Mouse (Mus musculus): ENCODE measurements around the gene Mcm9.

- TF ChIP-seq CTCF (IDR thresholded peaks at IDR 0.05; ENCODE audit: extremely low read depth, insufficient read depth, insufficient read length, insufficient replicate concordance) (no peak), POLR2A (IDR thresholded peaks at IDR 0.05; ENCODE audit: low read depth, low read length) (no peak)
Measured at GRCm38 (mm10) chr10:53505069-53505468, 125.2 kb downstream of the Mcm9 start.
